Mouse (Mus musculus): ENCODE results near the gene Prdm16. TPM values are rescaled to one million over a fixed set of nuclear protein-coding genes. Genes with fewer than 3 reads are reported as not detected.

The Prdm16 gene
- polyA plus RNA-seq, 1 experiment from 2014 or later = 12.6 TPM

GRCm38 (mm10) chr4:154558041-154558440 is 78.6 kb downstream of the Prdm16 start:
- ATAC-seq = no peak
- Histone ChIP-seq H3K4me2 (ENCODE audit: low read length) (no peak overlapping the region), H3K9ac (ENCODE audit: low read depth, low read length) (no peak overlapping the region), H3K4me3 (ENCODE audit: low read length) (no peak overlapping the region), H3K27me3 (replicated peaks; ENCODE audit: control insufficient read depth, insufficient read depth, low read length) (no peaks in the 10 kb centered on the region; the same call in 1 of the 2 replicates), H3K4me1 (ENCODE audit: control insufficient read depth, insufficient read depth, low read depth, low read length) (peaks cover 11% of the 10 kb centered on the region), H3K27ac (ENCODE audit: low read depth, low read length) (no peak overlapping the region), H3K9me3 (ENCODE audit: control insufficient read depth, low read length) (no peaks in the 10 kb centered on the region), H3K36me3 (ENCODE audit: control insufficient read depth, insufficient read depth, low read length) (no peaks in the 10 kb centered on the region)
- 88% methylated on average over 5 of the region's 5 CpGs for WGBS

GRCm38 (mm10) chr4:154557168-154557567 is 79.5 kb downstream of the Prdm16 start:
- Histone ChIP-seq H3K27me3 (replicated peaks; ENCODE audit: control insufficient read depth, insufficient read depth, low read length) (no peaks in the 10 kb centered on the region; the same call in 1 of the 2 replicates), H3K9ac (ENCODE audit: low read depth, low read length) (no peak overlapping the region), H3K4me3 (ENCODE audit: low read length) (no peak overlapping the region), H3K4me2 (ENCODE audit: low read length) (peak overlapping the region; percentile 32), H3K4me1 (ENCODE audit: control insufficient read depth, insufficient read depth, low read depth, low read length) (peaks cover 11% of the 10 kb centered on the region), H3K36me3 (ENCODE audit: control insufficient read depth, insufficient read depth, low read length) (no peaks in the 10 kb centered on the region), H3K27ac (ENCODE audit: low read depth, low read length) (no peak overlapping the region), H3K9me3 (ENCODE audit: control insufficient read depth, low read length) (no peaks in the 10 kb centered on the region)
- WGBS = 68% methylated on average over 11 of the region's 11 CpGs
- ATAC-seq = no peak

GRCm38 (mm10) chr4:154556418-154556817 is 80.3 kb downstream of the Prdm16 start:
- H3K4me2 ChIP-seq (ENCODE audit: low read length) = peak overlapping the region; percentile 32
- peaks cover 2% of the 10 kb centered on the region for H3K27me3 ChIP-seq (replicated peaks; ENCODE audit: control insufficient read depth, insufficient read depth, low read length)
- peak overlapping the region; percentile 33; the same call in 1 of the 2 replicates for H3K9ac ChIP-seq (ENCODE audit: low read depth, low read length)
- no peak overlapping the region for H3K27ac ChIP-seq (ENCODE audit: low read depth, low read length)
- no peaks in the 10 kb centered on the region for H3K9me3 ChIP-seq (ENCODE audit: control insufficient read depth, low read length)
- H3K4me1 ChIP-seq (ENCODE audit: control insufficient read depth, insufficient read depth, low read depth, low read length) = peaks cover 11% of the 10 kb centered on the region
- no peak overlapping the region for H3K4me3 ChIP-seq (ENCODE audit: low read length)
- no peaks in the 10 kb centered on the region for H3K36me3 ChIP-seq (ENCODE audit: control insufficient read depth, insufficient read depth, low read length)
- WGBS = 18% methylated on average over 11 of the region's 11 CpGs
- ATAC-seq = peak; percentile 37; the same call in 1 of the 2 replicates

- Histone ChIP-seq H3K4me2 (ENCODE audit: low read length) (peak overlapping the region; percentile 48), H3K4me3 (ENCODE audit: low read length) (peak overlapping the region; percentile 17), H3K27ac (ENCODE audit: low read depth, low read length) (peak overlapping the region; percentile 81), H3K27me3 (replicated peaks; ENCODE audit: control insufficient read depth, insufficient read depth, low read length) (peaks cover 2% of the 10 kb centered on the region), H3K9ac (ENCODE audit: low read depth, low read length) (peak overlapping the region; percentile 30; the same call in 1 of the 2 replicates), H3K36me3 (ENCODE audit: control insufficient read depth, insufficient read depth, low read length) (no peaks in the 10 kb centered on the region), H3K9me3 (ENCODE audit: control insufficient read depth, low read length) (no peaks in the 10 kb centered on the region), H3K4me1 (ENCODE audit: control insufficient read depth, insufficient read depth, low read depth, low read length) (peaks cover 15% of the 10 kb centered on the region)
- ATAC-seq = peak; percentile 85
- 5% methylated on average over 17 of the region's 17 CpGs for WGBS
These were observed 86.7 kb downstream of the Prdm16 start for GRCm38 (mm10) chr4:154549961-154550393.

GRCm38 (mm10) chr4:154549497-154549896 is 87.2 kb downstream of the Prdm16 start:
- 27% methylated on average over 10 of the region's 11 CpGs for WGBS
- H3K9me3 ChIP-seq (ENCODE audit: control insufficient read depth, low read length) = no peaks in the 10 kb centered on the region
- peak overlapping the region; percentile 30; the same call in 1 of the 2 replicates for H3K9ac ChIP-seq (ENCODE audit: low read depth, low read length)
- H3K4me1 ChIP-seq (ENCODE audit: control insufficient read depth, insufficient read depth, low read depth, low read length) = peaks cover 15% of the 10 kb centered on the region
- H3K4me2 ChIP-seq (ENCODE audit: low read length) = peak overlapping the region; percentile 48
- peak overlapping the region; percentile 81 for H3K27ac ChIP-seq (ENCODE audit: low read depth, low read length)
- ATAC-seq = peak; percentile 70
- peaks cover 2% of the 10 kb centered on the region for H3K27me3 ChIP-seq (replicated peaks; ENCODE audit: control insufficient read depth, insufficient read depth, low read length)
- H3K4me3 ChIP-seq (ENCODE audit: low read length) = peak overlapping the region; percentile 17
- no peaks in the 10 kb centered on the region for H3K36me3 ChIP-seq (ENCODE audit: control insufficient read depth, insufficient read depth, low read length)

GRCm38 (mm10) chr4:154547176-154547855 is 89.4 kb downstream of the Prdm16 start:
- Histone ChIP-seq H3K9me3 (ENCODE audit: control insufficient read depth, low read length) (no peaks in the 10 kb centered on the region), H3K27ac (ENCODE audit: low read depth, low read length) (no peak overlapping the region), H3K4me1 (ENCODE audit: control insufficient read depth, insufficient read depth, low read depth, low read length) (peaks cover 33% of the 10 kb centered on the region), H3K4me3 (ENCODE audit: low read length) (no peak overlapping the region), H3K27me3 (replicated peaks; ENCODE audit: control insufficient read depth, insufficient read depth, low read length) (peaks cover 2% of the 10 kb centered on the region; the same call in 1 of the 2 replicates), H3K36me3 (ENCODE audit: control insufficient read depth, insufficient read depth, low read length) (no peaks in the 10 kb centered on the region), H3K4me2 (ENCODE audit: low read length) (no peak overlapping the region), H3K9ac (ENCODE audit: low read depth, low read length) (no peak overlapping the region)
- ATAC-seq = no peak
- 73% methylated on average over 21 of the region's 21 CpGs for WGBS

- 67% methylated on average over 9 of the region's 9 CpGs for WGBS
- H3K4me1 ChIP-seq (ENCODE audit: control insufficient read depth, insufficient read depth, low read depth, low read length) = peaks cover 37% of the 10 kb centered on the region
These were observed 91.4 kb downstream of the Prdm16 start for GRCm38 (mm10) chr4:154545296-154545695.

GRCm38 (mm10) chr4:154543921-154544320 is 92.8 kb downstream of the Prdm16 start:
- H3K9me3 ChIP-seq (ENCODE audit: control insufficient read depth, low read length) = no peaks in the 10 kb centered on the region
- 26% methylated on average over 21 of the region's 21 CpGs for WGBS
- peaks cover 27% of the 10 kb centered on the region for H3K4me1 ChIP-seq (ENCODE audit: control insufficient read depth, insufficient read depth, low read depth, low read length)
- no peak overlapping the region for H3K4me3 ChIP-seq (ENCODE audit: low read length)
- peak overlapping the region; percentile 27; the same call in 1 of the 2 replicates for H3K4me2 ChIP-seq (ENCODE audit: low read length)
- no peaks in the 10 kb centered on the region for H3K36me3 ChIP-seq (ENCODE audit: control insufficient read depth, insufficient read depth, low read length)
- ATAC-seq = no peak; the same call in 1 of the 2 replicates
- H3K9ac ChIP-seq (ENCODE audit: low read depth, low read length) = no peak overlapping the region
- no peaks in the 10 kb centered on the region for H3K27me3 ChIP-seq (replicated peaks; ENCODE audit: control insufficient read depth, insufficient read depth, low read length)
- no peak overlapping the region for H3K27ac ChIP-seq (ENCODE audit: low read depth, low read length)

More at GRCm38 (mm10) chr4:154545296-154545695, 91.4 kb downstream of the Prdm16 start:
- no peaks in the 10 kb centered on the region for H3K27me3 ChIP-seq (replicated peaks; ENCODE audit: control insufficient read depth, insufficient read depth, low read length)
- no peaks in the 10 kb centered on the region for H3K36me3 ChIP-seq (ENCODE audit: control insufficient read depth, insufficient read depth, low read length)
- H3K4me3 ChIP-seq (ENCODE audit: low read length) = no peak overlapping the region
- no peak overlapping the region for H3K9ac ChIP-seq (ENCODE audit: low read depth, low read length)
- no peak for ATAC-seq
- H3K27ac ChIP-seq (ENCODE audit: low read depth, low read length) = no peak overlapping the region
- H3K9me3 ChIP-seq (ENCODE audit: control insufficient read depth, low read length) = no peaks in the 10 kb centered on the region
- H3K4me2 ChIP-seq (ENCODE audit: low read length) = no peak overlapping the region

GRCm38 (mm10) chr4:154543128-154543527 is 93.5 kb downstream of the Prdm16 start:
- H3K4me3 ChIP-seq (ENCODE audit: low read length) = no peak overlapping the region
- H3K9me3 ChIP-seq (ENCODE audit: control insufficient read depth, low read length) = no peaks in the 10 kb centered on the region
- H3K27ac ChIP-seq (ENCODE audit: low read depth, low read length) = no peak overlapping the region
- H3K36me3 ChIP-seq (ENCODE audit: control insufficient read depth, insufficient read depth, low read length) = no peaks in the 10 kb centered on the region
- H3K4me1 ChIP-seq (ENCODE audit: control insufficient read depth, insufficient read depth, low read depth, low read length) = peaks cover 27% of the 10 kb centered on the region
- H3K9ac ChIP-seq (ENCODE audit: low read depth, low read length) = no peak overlapping the region
- peak; percentile 53; the same call in 1 of the 2 replicates for ATAC-seq
- H3K27me3 ChIP-seq (replicated peaks; ENCODE audit: control insufficient read depth, insufficient read depth, low read length) = no peaks in the 10 kb centered on the region
- WGBS = 33% methylated on average over 4 of the region's 4 CpGs
- H3K4me2 ChIP-seq (ENCODE audit: low read length) = no peak overlapping the region

All from hindbrain, embryonic 16.5 days (tissue).